17 mouse cellular contexts compared by ENCODE assay signal in the genomic region with DNA sequence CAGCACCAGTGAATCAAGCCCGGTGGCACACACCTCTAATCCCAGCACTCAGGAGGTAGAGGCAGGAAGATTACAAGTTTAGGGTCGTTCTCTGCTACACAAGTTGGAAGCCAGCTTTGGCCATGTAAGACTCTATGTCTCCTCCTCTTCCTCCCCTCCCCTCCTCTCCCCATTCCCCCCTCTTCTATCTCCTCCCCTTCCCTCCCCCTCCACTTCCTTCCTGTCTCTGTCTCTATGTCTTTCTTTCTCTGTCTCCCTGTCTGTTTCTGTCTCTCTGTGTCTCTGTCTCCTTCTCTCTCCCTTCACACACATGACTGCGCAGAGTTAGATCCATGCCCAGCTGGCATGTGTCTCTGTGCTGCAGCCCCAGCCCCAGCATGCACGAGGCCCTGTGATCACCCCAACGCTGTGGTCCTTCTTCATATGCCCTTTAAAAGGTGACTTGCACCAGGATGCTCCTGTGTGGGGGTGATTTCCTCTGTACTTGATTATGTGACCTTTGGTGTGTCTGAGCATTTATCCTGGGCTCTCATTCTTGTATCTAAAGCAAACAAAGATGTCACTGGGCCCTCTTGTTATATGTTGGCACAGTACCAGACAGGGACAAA. TPM values are rescaled to one million over a fixed set of nuclear protein-coding genes. Genes with fewer than 3 reads are reported as not detected.
DNase-seq lines count a peak whose midpoint lies in the region; ATAC-seq and TF ChIP-seq lines count a peak whose summit lies in the region.
"Had no signal": no experiment of that assay in that cellular context is flagged by ENCODE, and none has a peak within 500 bp of the region (broad histone marks: within the 10 kb centered on the region; RNA-seq: fewer than 3 reads in every experiment).

No protein-coding gene starts in this region.

- 0 out of 2 replicates have a peak, but pooled peaks have one; percentile 47 for ATAC-seq in forebrain, embryonic 12.5 days (ENCODE audit: low FRiP score)
- ATAC-seq in forebrain, postnatal 0 days: no peak
- ATAC-seq in liver, postnatal 0 days: no peak
- ATAC-seq in liver, embryonic 11.5 days (replicated peaks; ENCODE audit: low FRiP score): no peak

- peaks cover 17% of the 10 kb centered on the region for H3K4me1 ChIP-seq in forebrain, embryonic 12.5 days
- peaks cover 4% of the 10 kb centered on the region; the same call in 1 of the 2 replicates for H3K4me1 ChIP-seq in forebrain, postnatal 0 days (ENCODE audit: insufficient read depth)
- H3K4me1 ChIP-seq in liver, postnatal 0 days (ENCODE audit: insufficient read depth): peaks cover 3% of the 10 kb centered on the region; the same call in 1 of the 2 replicates
- H3K4me1 ChIP-seq in liver, embryonic 11.5 days (replicated peaks; ENCODE audit: control insufficient read depth, insufficient read depth, low read length): peaks cover 7% of the 10 kb centered on the region

- no peak overlapping the region for H3K27ac ChIP-seq in forebrain, embryonic 12.5 days
- no peak overlapping the region for H3K27ac ChIP-seq in forebrain, postnatal 0 days (ENCODE audit: low read depth, low read length)
- peak overlapping the region; percentile 34; the same call in 1 of the 2 replicates for H3K27ac ChIP-seq in liver, postnatal 0 days (ENCODE audit: low read depth)
- no peak overlapping the region for H3K27ac ChIP-seq in liver, embryonic 11.5 days (ENCODE audit: low read depth, low read length)
- H3K27ac ChIP-seq: embryonic facial prominence, embryonic 15.5 days; limb, embryonic 15.5 days had no signal

- DNase-seq in forebrain, postnatal 0 days: no peak
- no peak for DNase-seq in liver, postnatal 0 days
- DNase-seq in liver, embryonic 11.5 days (ENCODE audit: low spot score): no peak
- peak; percentile 61 for DNase-seq in CD4-positive, CD25-positive, alpha-beta regulatory T cell, adult 2 months (ENCODE audit: low read depth, low spot score)
- peak; percentile 52 for DNase-seq in naive thymus-derived CD4-positive, alpha-beta T cell, adult 2 months (ENCODE audit: low read depth)
- no peak for DNase-seq in adrenal gland, postnatal 14 days
- no peak for DNase-seq in urinary bladder, postnatal 25 days (ENCODE audit: low spot score)
- DNase-seq: cerebellum, adult 2 months; gastrocnemius, postnatal 10 days; kidney, postnatal 10 days; right cerebral cortex, postnatal 14 days had no signal

- no peaks in the 10 kb centered on the region for H3K36me3 ChIP-seq in forebrain, embryonic 12.5 days (replicated peaks)
- H3K36me3 ChIP-seq in forebrain, postnatal 0 days (ENCODE audit: insufficient read depth): no peaks in the 10 kb centered on the region
- no peaks in the 10 kb centered on the region for H3K36me3 ChIP-seq in liver, postnatal 0 days (replicated peaks; ENCODE audit: insufficient read depth, low read length)
- no peaks in the 10 kb centered on the region for H3K36me3 ChIP-seq in liver, embryonic 11.5 days (ENCODE audit: control insufficient read depth, insufficient read depth, low read length)
- H3K36me3 ChIP-seq: embryonic facial prominence, embryonic 15.5 days; heart, embryonic 12.5 days; limb, embryonic 15.5 days had no signal

- peaks cover 17% of the 10 kb centered on the region; the same call in 1 of the 2 replicates for H3K27me3 ChIP-seq in forebrain, embryonic 12.5 days
- H3K27me3 ChIP-seq in forebrain, postnatal 0 days (ENCODE audit: insufficient read depth, low read length): no peaks in the 10 kb centered on the region
- no peaks in the 10 kb centered on the region for H3K27me3 ChIP-seq in liver, postnatal 0 days (ENCODE audit: insufficient read depth, low read length)
- H3K27me3 ChIP-seq in liver, embryonic 11.5 days (replicated peaks; ENCODE audit: control insufficient read depth, insufficient read depth, low read length): no peaks in the 10 kb centered on the region
- H3K27me3 ChIP-seq: heart, embryonic 12.5 days had no signal

- H3K4me2 ChIP-seq in forebrain, embryonic 12.5 days: no peak overlapping the region
- no peak overlapping the region for H3K4me2 ChIP-seq in forebrain, postnatal 0 days (ENCODE audit: low read depth)
- no peak overlapping the region for H3K4me2 ChIP-seq in liver, postnatal 0 days (ENCODE audit: low read depth, low read length)
- H3K4me2 ChIP-seq in liver, embryonic 11.5 days: no peak overlapping the region
- H3K4me2 ChIP-seq: limb, embryonic 15.5 days had no signal

- TF ChIP-seq CTCF in forebrain, postnatal 0 days (IDR thresholded peaks at IDR 0.05; ENCODE audit: low read depth): no peak
- no peak for TF ChIP-seq CTCF in liver, postnatal 0 days (IDR thresholded peaks at IDR 0.05; ENCODE audit: low read depth)

- 74% methylated on average over 5 of the region's 5 CpGs for WGBS in forebrain, embryonic 12.5 days
- WGBS in forebrain, postnatal 0 days: 62% methylated on average over 5 of the region's 5 CpGs
- 48% methylated on average over 5 of the region's 5 CpGs for WGBS in liver, postnatal 0 days (ENCODE audit: insufficient replicate concordance)
- WGBS in liver, embryonic 11.5 days: 54% methylated on average over 5 of the region's 5 CpGs

- H3K9me3 ChIP-seq in forebrain, embryonic 12.5 days: no peaks in the 10 kb centered on the region
- H3K9me3 ChIP-seq in forebrain, postnatal 0 days (ENCODE audit: low read length): no peaks in the 10 kb centered on the region
- H3K9me3 ChIP-seq in liver, postnatal 0 days (ENCODE audit: low read length): no peaks in the 10 kb centered on the region
- H3K9me3 ChIP-seq in liver, embryonic 11.5 days (ENCODE audit: control insufficient read depth, low read length): no peaks in the 10 kb centered on the region
- H3K9me3 ChIP-seq: embryonic facial prominence, embryonic 15.5 days; heart, embryonic 12.5 days; limb, embryonic 15.5 days had no signal

- no peak overlapping the region for H3K4me3 ChIP-seq in forebrain, embryonic 12.5 days (replicated peaks)
- no peak overlapping the region for H3K4me3 ChIP-seq in forebrain, postnatal 0 days (ENCODE audit: low read depth, low read length)
- no peak overlapping the region for H3K4me3 ChIP-seq in liver, postnatal 0 days (ENCODE audit: low read depth, low read length)
- H3K4me3 ChIP-seq in liver, embryonic 11.5 days (ENCODE audit: low read depth, low read length): no peak overlapping the region
- H3K4me3 ChIP-seq: embryonic facial prominence, embryonic 15.5 days; heart, embryonic 12.5 days; limb, embryonic 15.5 days had no signal

- TF ChIP-seq EP300 in liver, postnatal 0 days (IDR thresholded peaks at IDR 0.05; ENCODE audit: low read depth): no peak

- H3K9ac ChIP-seq in forebrain, embryonic 12.5 days: no peak overlapping the region
- H3K9ac ChIP-seq in forebrain, postnatal 0 days: no peak overlapping the region
- H3K9ac ChIP-seq in liver, postnatal 0 days (replicated peaks): no peak overlapping the region
- no peak overlapping the region for H3K9ac ChIP-seq in liver, embryonic 11.5 days (ENCODE audit: low read depth, low read length)
- H3K9ac ChIP-seq: embryonic facial prominence, embryonic 15.5 days; heart, embryonic 12.5 days; limb, embryonic 15.5 days had no signal

RNA-seq across cellular contexts. Expression of a gene that starts 24.4 kb away (rescaled TPM):
- 0.19 TPM in 1 of 2 replicates, not detected in the other for polyA plus RNA-seq in forebrain, embryonic 12.5 days (2016; fragmentation: Nextera tagmentation; extraction: Ambion mirVana)
- 0.05 and 0.46 TPM in 2 replicates for total RNA-seq in forebrain, postnatal 0 days (2014; rRNA removed)
- 0.08 and 0.11 TPM in 2 replicates for polyA plus RNA-seq in forebrain, postnatal 0 days (2015; fragmentation: Nextera tagmentation; extraction: Ambion mirVana)
- 0.11 and 0.77 TPM in 2 replicates for polyA plus RNA-seq in liver, postnatal 0 days (2015; fragmentation: Nextera tagmentation; extraction: Ambion mirVana)
- polyA plus RNA-seq in liver, embryonic 11.5 days (2014; fragmentation: Nextera tagmentation; extraction: Ambion mirVana): 0.08 TPM in 1 of 2 replicates, not detected in the other
- total RNA-seq in adrenal gland, postnatal 14 days (2021): not detected in 2 replicates
- total RNA-seq: megakaryocyte-erythroid progenitor cell, adult 5-6 weeks had no signal
- polyA plus RNA-seq: forebrain, embryonic 14.5 days had no signal

Comparison
In these comparisons a context has a peak if more than half of its experiments do, and no peak if none do; other contexts are left out.
1. DNase-seq: peak in CD4-positive, CD25-positive, alpha-beta regulatory T cell, adult 2 months (single experiment) and naive thymus-derived CD4-positive, alpha-beta T cell, adult 2 months (single experiment); none in forebrain, postnatal 0 days (single experiment), liver, postnatal 0 days (single experiment), liver, embryonic 11.5 days (single experiment), adrenal gland, postnatal 14 days (single experiment) and urinary bladder, postnatal 25 days (single experiment).